Mouse (Mus musculus) ovary, adult 2 months (tissue): ENCODE measurements around the gene Zfp870. TPM values are rescaled to one million over a fixed set of nuclear protein-coding genes. Genes with fewer than 3 reads are reported as not detected.

Experiments used
- polyA plus RNA-seq: library from polyadenylated mRNA; depleted of rRNA; stranded (reverse); fragments of >200 nt; gene quantifications from 2 replicates; pipeline ENCODE4 v1.2.3, GENCODE M21; 2012; rRNA removed

Zfp870 gene
- 0.60 and 0.73 TPM in 2 replicates for polyA plus RNA-seq

DNA sequence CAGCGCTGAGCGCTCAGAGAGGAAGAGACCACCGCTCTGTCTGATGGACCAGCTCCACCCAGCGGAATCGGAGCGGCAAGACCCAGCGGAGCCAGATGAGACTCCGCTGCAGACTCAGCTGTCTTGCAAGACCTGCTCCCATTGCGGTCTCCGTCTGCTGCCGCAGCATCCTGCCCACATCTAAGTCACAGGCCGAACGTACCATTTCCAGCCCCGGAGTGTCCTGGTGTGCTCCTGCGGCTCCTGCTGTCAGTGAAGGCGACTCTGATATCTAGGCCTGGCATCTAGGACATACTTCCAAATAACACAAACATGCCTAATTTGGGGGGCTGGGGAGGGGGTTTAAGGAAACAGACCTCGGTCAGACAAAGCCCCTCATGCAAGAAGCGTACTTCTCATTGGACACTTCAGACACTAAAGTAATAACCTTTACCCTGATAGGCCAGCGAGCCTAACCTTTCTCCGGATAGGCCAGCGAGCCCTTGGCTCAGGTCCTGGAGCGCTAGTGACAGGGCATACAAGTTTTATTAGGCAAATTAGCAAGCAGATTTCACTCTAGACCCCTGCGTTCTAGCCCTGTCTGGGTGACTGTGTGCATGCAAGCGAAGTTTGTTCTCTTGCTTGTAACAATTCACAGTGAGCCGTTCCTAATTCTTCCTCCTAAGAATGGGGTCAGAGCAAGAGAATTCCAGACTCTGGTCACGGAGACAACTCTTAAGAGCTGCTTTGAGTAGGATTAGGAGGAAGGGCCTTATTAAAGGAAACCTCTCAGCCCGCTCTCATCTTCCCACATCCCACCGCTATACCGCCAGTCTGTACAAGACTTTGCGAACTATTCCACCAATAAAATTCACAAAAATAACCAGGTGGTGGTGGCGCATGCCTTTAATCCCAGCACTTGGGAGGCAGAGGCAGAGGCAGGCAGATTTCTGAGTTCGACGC is at the start of gene Zfp870:
Gene Zfp870, minus strand, starts transcription at position 404 of the 942 bp plus-strand sequence.

GRCm38 (mm10) chr17:32917131-32917530 is 25.7 kb upstream of the Zfp870 start, which contains the start of gene Cyp4f14:
Cyp4f14 (minus strand) TSS chr17:32917342.

DNA sequence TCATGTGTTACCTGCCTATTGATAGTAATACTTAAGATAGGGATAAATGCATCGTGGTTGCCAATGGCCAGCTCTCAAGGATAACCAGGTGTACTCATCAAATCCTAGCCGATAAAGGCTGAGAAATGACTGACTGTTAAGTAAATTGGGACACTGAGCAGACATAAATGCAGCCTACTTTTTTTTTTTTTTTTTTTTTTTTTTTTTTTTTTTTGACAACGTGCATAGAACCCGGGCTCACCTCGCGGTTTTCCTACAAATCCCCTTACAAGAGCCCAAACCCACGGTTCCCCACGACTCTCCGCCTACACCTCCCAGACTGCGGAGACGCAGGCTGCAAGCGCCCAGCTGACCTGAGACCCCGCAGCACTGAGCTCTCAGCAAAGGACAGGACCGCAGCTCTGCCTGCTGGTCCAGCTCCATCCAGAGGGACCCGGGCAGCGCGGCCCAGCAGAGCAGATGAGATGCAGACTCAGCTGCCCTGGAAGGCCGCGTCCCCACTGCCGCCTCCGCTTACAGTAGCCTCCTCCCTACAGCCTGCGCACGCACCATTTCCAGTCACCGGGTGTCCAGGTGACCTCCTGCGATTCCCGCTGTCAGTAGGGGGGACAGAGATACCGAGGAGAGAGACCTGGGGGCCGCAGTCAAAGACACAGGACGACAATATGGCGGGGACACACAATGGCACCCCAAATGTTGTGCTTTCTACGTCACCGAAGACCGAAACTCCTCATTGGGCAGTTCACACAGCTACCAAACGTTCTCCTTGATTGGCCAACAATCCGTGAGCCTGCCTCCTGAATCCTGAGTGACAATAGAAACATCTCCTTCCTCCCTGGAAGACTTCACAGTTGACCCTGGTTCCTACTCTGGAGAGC is 61.7 kb downstream of the Zfp870 start, which contains the start of gene Zfp799:
Gene Zfp799, minus strand, starts transcription at position 722 of the 878 bp plus-strand sequence.

Other genes with a start within 250 kb of the Zfp870 start
- gene Cyp4f40, start 232.7 kb downstream of the Zfp870 start, polyA plus RNA-seq: 0.16 and 0.28 TPM in 2 replicates
- 3.6 and 3.8 TPM in 2 replicates for gene Cyp4f15, start 206.0 kb downstream of the Zfp870 start, polyA plus RNA-seq
- 10.1 and 11.7 TPM in 2 replicates for gene Zfp871, start 103.4 kb downstream of the Zfp870 start, polyA plus RNA-seq
- 0.09 and 0.18 TPM in 2 replicates for gene Zfp811, start 81.7 kb downstream of the Zfp870 start, polyA plus RNA-seq
- 9.9 and 13.9 TPM in 2 replicates for gene Zfp799, start 61.4 kb downstream of the Zfp870 start, polyA plus RNA-seq
- 4.8 and 5.3 TPM in 2 replicates for gene Cyp4f14, start 25.7 kb upstream of the Zfp870 start, polyA plus RNA-seq
- gene Cyp4f13, start 55.8 kb upstream of the Zfp870 start, polyA plus RNA-seq: 48.1 and 55.6 TPM in 2 replicates
- 0.38 and 0.77 TPM in 2 replicates for gene Zfp472, start 74.2 kb upstream of the Zfp870 start, polyA plus RNA-seq
- 1.9 and 2.7 TPM in 2 replicates for gene Zfp952, start 101.5 kb upstream of the Zfp870 start, polyA plus RNA-seq
- 0.62 and 0.69 TPM in 2 replicates for gene Zfp763, start 141.8 kb upstream of the Zfp870 start, polyA plus RNA-seq
- not detected in 2 replicates for gene 4921501E09Rik, start 176.4 kb upstream of the Zfp870 start, polyA plus RNA-seq
- gene Zfp563, start 197.7 kb upstream of the Zfp870 start, polyA plus RNA-seq: 1.4 and 1.7 TPM in 2 replicates
- gene Morc2b, start 248.0 kb upstream of the Zfp870 start, polyA plus RNA-seq: not detected in 2 replicates